Comparison of ENCODE assay signal across 24 mouse cellular contexts in genomic region chr10:52714557-52714956, GRCm38 (mm10). TPM values are rescaled to one million over a fixed set of nuclear protein-coding genes. Genes with fewer than 3 reads are reported as not detected.
DNase-seq lines count a peak whose midpoint lies in the region; ATAC-seq and TF ChIP-seq lines count a peak whose summit lies in the region.
"Had no signal": no experiment of that assay in that cellular context is flagged by ENCODE, and none has a peak within 500 bp of the region (broad histone marks: within the 10 kb centered on the region; RNA-seq: fewer than 3 reads in every experiment).

No protein-coding gene starts in this region.

- H3K4me3 ChIP-seq in layer of hippocampus, adult 2 months = no peak overlapping the region

- peak; percentile 60 for ATAC-seq in frontal cortex, adult (ENCODE audit: low TSS enrichment)
- ATAC-seq: activated CD4-positive, CD25-positive, alpha-beta regulatory T cell, adult 4 months; CD4-positive, CD25-positive, alpha-beta regulatory T cell, adult 4 months; Patski had no signal

- DNase-seq in frontal cortex, postnatal 25 days (ENCODE audit: low spot score in 2 of 2) = no peak
- no peak for DNase-seq in layer of hippocampus, adult 2 months (ENCODE audit: low spot score in 2 of 2)
- no peak for DNase-seq in layer of hippocampus, postnatal 36 days
- peak; percentile 49 for DNase-seq in Muller cell, postnatal 12 days (ENCODE audit: inconsistent ontology term)
- peak; percentile 53 for DNase-seq in brain, adult 2 months (ENCODE audit: low read depth, low spot score)
- DNase-seq in heart, postnatal 36 days = no peak
- no peak for DNase-seq in gastrocnemius, postnatal 10 days
- DNase-seq: adrenal gland, adult 2 months; adrenal gland, adult 8-10 months; adrenal gland, postnatal 10 days; adrenal gland, postnatal 14 days; adrenal gland, postnatal 25 days; adrenal gland, postnatal 36 days; B cell, adult 2 months; cerebellum, adult 11 months; cerebellum, adult 11-12 months; cerebellum, adult 18-20 months; cerebellum, adult 2 months had no signal

- intact Hi-C loops in heart, postnatal 36 days (cut with DNase I) = no loop called here

- 0 out of 2 replicates have a peak overlapping the region, but pooled peaks have one; percentile 3 for H3K27ac ChIP-seq in layer of hippocampus, adult 2 months

- no peak for TF ChIP-seq CTCF in layer of hippocampus, adult 2 months (conservative IDR thresholded peaks at IDR 0.05)

RNA-seq across cellular contexts. Expression of gene Slc35f1, which starts 24.2 kb away (rescaled TPM):
- total RNA-seq in layer of hippocampus, adult 2 months (2021) = 10 to 100 TPM; 33.7 to 34.0 TPM
- 10 to 100 TPM; 32.1 to 33.9 TPM for total RNA-seq in layer of hippocampus, postnatal 36 days (2021)
- total RNA-seq in heart, postnatal 36 days (2021) = under 1 TPM; 0.35 to 0.75 TPM
- 1 to 10 TPM; 2.2 to 3.0 TPM for total RNA-seq in gastrocnemius, postnatal 10 days (2021)
- total RNA-seq: G1E, MEL had no signal

Comparison
In these comparisons a context has a peak if more than half of its experiments do, and no peak if none do; other contexts are left out.
1. DNase-seq: peak in Muller cell, postnatal 12 days (single experiment) and brain, adult 2 months (single experiment); none in frontal cortex, postnatal 25 days (0 of 2), layer of hippocampus, adult 2 months (0 of 2), layer of hippocampus, postnatal 36 days (0 of 2), heart, postnatal 36 days (0 of 2) and gastrocnemius, postnatal 10 days (single experiment).
2. RNA of gene Slc35f1, which starts 24.2 kb away (total RNA-seq): 33.7 to 34.0 TPM in layer of hippocampus, adult 2 months and 32.1 to 33.9 TPM in layer of hippocampus, postnatal 36 days; 2.2 to 3.0 TPM in gastrocnemius, postnatal 10 days and 0.35 to 0.75 TPM in heart, postnatal 36 days; every median in the first group is over 4 times any median in the second.